Mouse (Mus musculus) heart, adult 2 months (tissue): Measurements from ENCODE around the gene Ppp1r2. TPM values are rescaled to one million over a fixed set of nuclear protein-coding genes. Genes with fewer than 3 reads are reported as not detected.

Experiments used
- DNase-seq, 2 experiments: peaks; one replicate each; pipeline ENCODE4 v3.0.0; 2021
- H3K27ac ChIP-seq: fragments of 200-600 bp; 2 replicates; pipeline ENCODE4 v1.8.1; 2022
- H3K27me3 ChIP-seq: fragments of 200-500 bp; 2 replicates; pipeline ENCODE4 v1.6.1; 2012; ENCODE audit warnings: mild to moderate bottlenecking, low read length, inconsistent platforms, mixed read lengths; ENCODE audit not compliant: control insufficient read depth, insufficient read depth
- H3K36me3 ChIP-seq: fragments of 200-500 bp; 2 replicates; pipeline ENCODE4 v1.6.1; 2012; ENCODE audit warnings: low read length, inconsistent platforms; ENCODE audit not compliant: control insufficient read depth, insufficient read depth
- H3K4me1 ChIP-seq: fragments of 200-500 bp; 2 replicates; pipeline ENCODE4 v1.6.1; 2011; ENCODE audit warnings: low read length; ENCODE audit not compliant: control insufficient read depth, insufficient read depth
- H3K4me3 ChIP-seq: fragments of 200-600 bp; 2 replicates; pipeline ENCODE4 v1.8.1; 2022
- H3K79me2 ChIP-seq: fragments of 200-500 bp; replicated peaks from 2 replicates; pipeline ENCODE4 v1.6.1; 2012; ENCODE audit warnings: mild to moderate bottlenecking, inconsistent platforms, low read length, moderate library complexity, mixed read lengths; ENCODE audit not compliant: control insufficient read depth, insufficient read depth
- H3K9ac ChIP-seq: fragments of 200-500 bp; 2 replicates; pipeline ENCODE4 v1.6.1; 2012; ENCODE audit warnings: low read depth, mild to moderate bottlenecking, control low read depth, inconsistent platforms, low read length, mixed read lengths
- CTCF ChIP-seq: fragments of 200-600 bp; IDR thresholded peaks from 2 replicates; pipeline ENCODE4 v1.8.1; 2022; ENCODE audit warnings: antibody characterized with exemption, mild to moderate bottlenecking, moderate library complexity
- EP300 ChIP-seq: fragments of 200-500 bp; IDR thresholded peaks from 2 replicates; pipeline ENCODE4 v1.6.1; 2011; ENCODE audit warnings: low read depth, low read length, control low read depth; ENCODE audit not compliant: insufficient read depth
- POLR2A ChIP-seq: fragments of 200-500 bp; IDR thresholded peaks from 2 replicates; pipeline ENCODE4 v1.6.1; 2011; ENCODE audit warnings: mild to moderate bottlenecking, low read depth, low read length, control low read depth; ENCODE audit not compliant: insufficient read depth
- WGBS: fragments of 180-500 bp; shearing (Covaris S2); methylation state at CpG from one replicate; pipeline ENCODE4 v1.1.7; 2018; 5-methylcytosine and 5-hydroxymethylcytosine counted together
- intact Hi-C: fragments of 180-260 bp; cut with DNase I; formaldehyde crosslinking; loops from one replicate; pipeline ENCODE4 v1.15.1; 2025
- polyA plus RNA-seq: library from polyadenylated mRNA; depleted of rRNA; stranded (reverse); fragments of >200 nt; gene quantifications from 2 replicates; pipeline ENCODE4 v1.2.3, GENCODE M21; 2012
- total RNA-seq, 2 experiments: library from RNA; stranded (reverse); gene quantifications; 2 replicates each; pipeline ENCODE4 v1.2.3; 2021

The Ppp1r2 gene
- total and polyA plus RNA-seq, 3 experiments = 33.1 to 88.3 (median 77.3) TPM

- no peaks in the 10 kb centered on the region; the same call in 1 of the 2 replicates for H3K36me3 ChIP-seq
- H3K79me2 ChIP-seq = no peaks in the 10 kb centered on the region
- DNase-seq = no peak
- no peak overlapping the region for H3K9ac ChIP-seq
- WGBS = 84% methylated on average over 11 of the region's 11 CpGs
- intact Hi-C loops = no loop called here
- H3K4me1 ChIP-seq = no peaks in the 10 kb centered on the region; the same call in 1 of the 2 replicates
- H3K27me3 ChIP-seq = no peaks in the 10 kb centered on the region
- TF ChIP-seq POLR2A (no peak), EP300 (no peak), CTCF (no peak)
- H3K4me3 ChIP-seq = no peak overlapping the region
- no peak overlapping the region for H3K27ac ChIP-seq
Measured at GRCm38 (mm10) chr16:31299164-31299959, 24.3 kb upstream of the Ppp1r2 start.

- WGBS = 73% methylated on average over 7 of the region's 7 CpGs
- intact Hi-C loops = no loop called here
Measured at GRCm38 (mm10) chr16:31297113-31297512, 22.0 kb upstream of the Ppp1r2 start.

GRCm38 (mm10) chr16:31293761-31294160 is 18.7 kb upstream of the Ppp1r2 start:
- WGBS = 65% methylated on average over 4 of the region's 4 CpGs
- Histone ChIP-seq H3K4me3 (no peak overlapping the region), H3K27ac (no peak overlapping the region), H3K79me2 (no peaks in the 10 kb centered on the region), H3K4me1 (peaks cover 8% of the 10 kb centered on the region), H3K27me3 (no peaks in the 10 kb centered on the region), H3K9ac (no peak overlapping the region), H3K36me3 (peaks cover 4% of the 10 kb centered on the region; the same call in 1 of the 2 replicates)
- TF ChIP-seq CTCF (no peak), EP300 (no peak), POLR2A (no peak)
- intact Hi-C loops = loop anchor here (2.0 to 5.0 kb wide), 2 partner anchors 34 to 53 kb away; no protein-coding TSS in a partner anchor
- no peak for DNase-seq

More at GRCm38 (mm10) chr16:31297113-31297512, 22.0 kb upstream of the Ppp1r2 start:
- no peak overlapping the region for H3K9ac ChIP-seq
- H3K4me3 ChIP-seq = no peak overlapping the region
- H3K27ac ChIP-seq = no peak overlapping the region
- H3K36me3 ChIP-seq = no peaks in the 10 kb centered on the region
- H3K4me1 ChIP-seq = no peaks in the 10 kb centered on the region
- no peak for DNase-seq
- H3K27me3 ChIP-seq = no peaks in the 10 kb centered on the region
- no peaks in the 10 kb centered on the region for H3K79me2 ChIP-seq
- no peak for TF ChIP-seq POLR2A
- TF ChIP-seq CTCF = no peak
- TF ChIP-seq EP300 = no peak

GRCm38 (mm10) chr16:31290751-31291365 is 15.8 kb upstream of the Ppp1r2 start:
- Histone ChIP-seq H3K4me3 (peak overlapping the region; percentile 39), H3K27me3 (no peaks in the 10 kb centered on the region), H3K36me3 (peaks cover 4% of the 10 kb centered on the region; the same call in 1 of the 2 replicates), H3K79me2 (no peaks in the 10 kb centered on the region), H3K27ac (peak overlapping the region; percentile 87), H3K9ac (peak overlapping the region; percentile 71), H3K4me1 (peaks cover 9% of the 10 kb centered on the region)
- peak; percentile 60 to 77 for DNase-seq
- 12% methylated on average over 7 of the region's 7 CpGs for WGBS
- intact Hi-C loops = loop anchor here (1.0 to 5.0 kb wide), 2 partner anchors 15 to 36 kb away; no protein-coding TSS in a partner anchor
- TF ChIP-seq EP300 (peak; percentile 81), POLR2A (peak; percentile 50; the same call in 1 of the 2 replicates), CTCF (no peak)

GRCm38 (mm10) chr16:31290281-31290680 is 15.2 kb upstream of the Ppp1r2 start:
- 1% methylated on average over 10 of the region's 10 CpGs for WGBS
- no peaks in the 10 kb centered on the region for H3K27me3 ChIP-seq
- peak overlapping the region; percentile 39 for H3K4me3 ChIP-seq
- H3K4me1 ChIP-seq = peaks cover 9% of the 10 kb centered on the region
- DNase-seq = peak; percentile 86 to 92
- H3K27ac ChIP-seq = peak overlapping the region; percentile 87
- TF ChIP-seq CTCF (peak; percentile 24; the same call in 1 of the 2 replicates), POLR2A (peak; percentile 67), EP300 (peak; percentile 95)
- H3K79me2 ChIP-seq = no peaks in the 10 kb centered on the region
- intact Hi-C loops = loop anchor here (1.0 to 5.0 kb wide), 2 partner anchors 14 to 37 kb away; no protein-coding TSS in a partner anchor
- peaks cover 4% of the 10 kb centered on the region; the same call in 1 of the 2 replicates for H3K36me3 ChIP-seq
- H3K9ac ChIP-seq = peak overlapping the region; percentile 71

GRCm38 (mm10) chr16:31287712-31288111 is 12.6 kb upstream of the Ppp1r2 start:
- intact Hi-C loops = no loop called here
- no peak overlapping the region for H3K4me3 ChIP-seq
- no peaks in the 10 kb centered on the region for H3K79me2 ChIP-seq
- peaks cover 4% of the 10 kb centered on the region; the same call in 1 of the 2 replicates for H3K36me3 ChIP-seq
- H3K27me3 ChIP-seq = no peaks in the 10 kb centered on the region
- TF ChIP-seq POLR2A (no peak), EP300 (no peak), CTCF (no peak)
- H3K9ac ChIP-seq = no peak overlapping the region
- H3K4me1 ChIP-seq = peaks cover 9% of the 10 kb centered on the region
- WGBS = 59% methylated on average over 3 of the region's 3 CpGs
- H3K27ac ChIP-seq = 0 out of 2 replicates have a peak overlapping the region, but pooled peaks have one; percentile 6
- no peak for DNase-seq
